Mouse (Mus musculus) urinary bladder, postnatal 4 days (tissue): Measurements from ENCODE around the gene Ogdhl.
"Not testable (repeated sequence)": the region's sequence is repeated elsewhere in the genome, so short reads cannot be mapped to it uniquely, and the experiment has no call there.

Experiments used
- DNase-seq, 2 experiments: peaks; one replicate each; pipeline ENCODE4 v3.0.0; 2021 to 2022; ENCODE audit warnings: low spot score in 2 of 2

The Ogdhl gene

GRCm38 (mm10) chr14:32321732-32322685 is at the start of gene Ogdhl:
Gene Ogdhl, plus strand, starts transcription at chr14:32322019.
- peak; percentile 60 to 81 for DNase-seq

DNA sequence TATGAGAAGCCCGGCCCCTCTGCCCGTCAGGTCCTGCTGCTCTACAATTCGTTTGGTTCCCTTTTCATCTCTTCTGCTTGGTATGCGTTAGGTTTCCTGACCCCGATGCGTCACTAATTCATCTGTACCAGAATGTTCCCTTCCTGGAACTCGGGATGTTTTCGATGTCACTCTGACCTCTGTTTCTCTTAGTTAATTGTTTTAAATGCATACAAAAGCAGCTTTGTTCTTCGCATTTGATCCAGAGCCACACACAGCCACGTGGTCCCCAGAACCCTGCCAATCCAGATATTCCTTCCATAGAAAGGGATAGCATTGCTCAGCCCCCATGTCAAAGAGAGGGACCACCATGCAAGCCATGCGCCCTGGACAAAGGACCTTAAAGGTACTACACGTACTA is 20.2 kb upstream of the Ogdhl start:
- DNase-seq: no peak

GRCm38 (mm10) chr14:32302423-32302822 is 19.4 kb upstream of the Ogdhl start:
- no peak for DNase-seq

- DNase-seq: no peak
Measured at GRCm38 (mm10) chr14:32304921-32305320, 16.9 kb upstream of the Ogdhl start.

- no peak for DNase-seq
Measured at GRCm38 (mm10) chr14:32309876-32310275, 11.9 kb upstream of the Ogdhl start.

- no peak for DNase-seq
Measured at GRCm38 (mm10) chr14:32311381-32312035, 10.3 kb upstream of the Ogdhl start.

- DNase-seq: no peak
Measured at GRCm38 (mm10) chr14:32317822-32318221, 4.0 kb upstream of the Ogdhl start.

- no peak for DNase-seq
Measured at GRCm38 (mm10) chr14:32323221-32323620, 1.4 kb downstream of the Ogdhl start.

DNA sequence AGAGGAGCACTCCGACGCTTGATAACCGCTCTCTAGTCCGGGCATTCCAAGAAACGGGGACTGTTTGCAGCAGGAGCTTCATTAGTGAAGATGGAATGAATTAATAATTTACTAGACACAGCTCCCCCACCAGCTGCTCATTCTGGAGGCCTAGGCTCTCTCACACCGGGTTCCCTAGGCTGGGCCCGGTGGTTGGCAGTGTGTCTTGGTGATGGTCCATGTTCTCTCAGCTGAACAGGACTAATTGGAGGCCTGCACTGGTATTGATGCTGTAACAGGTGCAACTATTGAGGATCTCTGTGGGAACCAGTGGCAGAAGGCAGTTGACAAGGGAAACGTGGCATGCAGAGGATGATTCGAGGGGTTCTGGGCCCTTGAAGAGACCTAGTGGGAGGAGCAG is 5.5 kb downstream of the Ogdhl start:
- DNase-seq: no peak

DNA sequence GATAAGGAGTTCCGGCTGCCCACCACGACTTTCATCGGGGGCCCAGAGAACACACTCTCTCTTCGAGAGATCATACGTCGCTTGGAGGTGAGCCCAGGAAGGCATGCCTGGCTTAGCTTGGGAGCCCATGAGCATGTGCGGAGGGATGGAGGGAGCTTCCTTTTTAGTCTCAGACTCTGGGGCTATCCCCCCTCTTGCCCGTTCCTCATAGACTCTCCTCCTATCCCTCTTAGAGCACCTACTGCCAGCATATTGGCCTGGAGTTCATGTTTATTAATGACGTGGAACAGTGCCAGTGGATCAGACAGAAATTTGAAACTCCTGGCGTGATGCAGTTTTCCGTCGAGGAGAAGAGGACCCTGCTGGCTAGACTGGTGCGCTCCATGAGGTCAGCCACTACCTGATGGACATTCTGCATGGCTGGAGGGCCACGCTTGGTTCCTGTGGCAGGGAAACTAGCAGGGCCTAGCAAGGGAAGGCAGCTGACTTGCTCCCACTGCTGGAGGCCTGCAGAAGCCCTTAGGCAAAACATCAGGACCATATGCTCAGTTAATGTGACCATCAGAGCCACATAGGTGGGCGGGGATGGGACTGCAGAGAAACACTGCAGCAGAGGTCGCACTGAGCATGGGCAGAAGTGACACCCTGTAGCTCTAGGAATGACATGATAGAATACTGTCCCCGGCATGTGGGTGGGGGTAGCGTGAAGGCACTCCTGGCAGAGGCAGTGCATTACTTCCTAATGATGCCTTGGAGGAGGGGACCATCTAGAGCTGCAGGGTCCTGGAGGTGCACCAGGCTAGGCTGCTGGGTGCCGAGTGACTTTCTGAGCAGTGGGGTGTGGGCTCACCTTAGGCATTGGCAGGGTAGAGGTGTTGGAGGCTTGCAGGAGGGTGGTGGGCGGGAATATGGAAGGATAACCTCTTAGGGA is 11.0 kb downstream of the Ogdhl start:
- no peak for DNase-seq

- no peak for DNase-seq
Measured at GRCm38 (mm10) chr14:32336021-32336420, 14.2 kb downstream of the Ogdhl start.

GRCm38 (mm10) chr14:32336547-32336946 is 14.7 kb downstream of the Ogdhl start:
- DNase-seq: no peak

- no peak for DNase-seq
Measured at GRCm38 (mm10) chr14:32341823-32342222, 20.0 kb downstream of the Ogdhl start.

DNA sequence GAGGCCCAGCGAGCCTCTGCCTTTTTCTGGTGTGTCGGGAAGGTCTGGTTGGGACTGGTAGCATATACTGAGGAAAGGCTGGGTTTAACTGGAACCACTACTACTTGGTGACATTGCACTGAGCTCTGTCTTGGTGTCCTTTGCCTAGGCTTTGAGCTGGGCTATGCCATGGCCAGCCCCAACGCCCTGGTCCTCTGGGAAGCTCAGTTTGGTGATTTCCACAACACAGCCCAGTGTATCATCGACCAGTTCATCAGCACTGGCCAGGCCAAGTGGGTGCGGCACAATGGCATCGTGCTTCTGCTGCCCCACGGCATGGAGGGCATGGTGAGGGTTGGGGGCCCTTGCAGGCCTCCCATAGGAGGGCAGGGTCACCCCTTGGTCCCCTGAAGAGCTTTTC is 22.4 kb downstream of the Ogdhl start:
- DNase-seq: no peak

GRCm38 (mm10) chr14:32344694-32345093 is 22.9 kb downstream of the Ogdhl start:
- no peak for DNase-seq

DNA sequence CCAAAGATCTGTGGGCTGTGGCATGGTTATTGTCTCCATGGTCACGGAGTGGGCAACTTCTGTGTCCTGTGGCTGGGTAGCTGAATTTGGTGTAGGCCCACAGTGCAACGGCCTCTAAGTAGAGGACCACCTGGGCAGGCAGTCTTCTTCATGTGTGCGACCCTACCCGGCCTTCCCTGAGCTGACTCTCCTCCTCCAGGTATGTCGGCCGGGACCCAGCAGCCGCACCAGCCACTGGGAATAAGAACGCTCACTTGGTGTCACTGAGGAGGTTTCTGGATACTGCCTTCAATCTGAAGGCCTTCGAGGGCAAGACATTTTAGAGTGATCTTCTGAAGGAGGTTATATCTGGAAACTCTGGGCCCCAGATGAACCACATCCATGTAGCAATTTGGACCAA is 25.5 kb downstream of the Ogdhl start:
- DNase-seq: no peak

GRCm38 (mm10) chr14:32351181-32351920 is 29.5 kb downstream of the Ogdhl start:
- DNase-seq: not testable (repeated sequence)

- DNase-seq: no peak
Measured at GRCm38 (mm10) chr14:32364359-32364758, 42.5 kb downstream of the Ogdhl start.

- DNase-seq: no peak
Measured at GRCm38 (mm10) chr14:32369756-32370155, 47.9 kb downstream of the Ogdhl start.

- no peak for DNase-seq
Measured at GRCm38 (mm10) chr14:32372510-32372909, 50.7 kb downstream of the Ogdhl start.
